Mouse (Mus musculus): ENCODE measurements around the gene Snapc2.

Snapc2 gene

DNA sequence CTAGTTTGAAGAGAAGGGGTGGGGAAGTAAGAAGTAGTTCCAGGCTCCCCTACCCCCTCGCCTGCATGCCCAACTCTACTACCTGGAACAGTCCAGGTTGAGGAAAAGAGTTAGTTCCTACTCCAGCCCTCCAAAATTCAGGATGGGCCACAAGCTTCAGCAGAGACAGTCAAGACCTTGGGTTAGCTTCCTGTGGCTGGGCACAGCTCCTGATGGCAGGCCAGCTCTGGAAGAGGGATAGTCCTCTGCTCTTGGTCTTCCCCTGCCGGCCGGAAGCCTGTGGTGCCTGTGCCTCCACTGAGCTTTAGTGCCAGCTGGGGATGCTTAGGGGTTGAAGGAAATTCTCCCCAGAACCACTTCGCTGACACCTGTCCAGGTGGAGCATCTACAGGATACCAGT, 26.6 kb upstream of the Snapc2 start:
- TF ChIP-seq GATA4 (IDR thresholded peaks at IDR 0.05; ENCODE audit: insufficient replicate concordance, low read length) = no peak

GRCm38 (mm10) chr8:4226739-4227347, 26.0 kb upstream of the Snapc2 start, which contains the start of gene Lrrc8e:
Gene Lrrc8e, plus strand, starts transcription at chr8:4226827.
- no peak for TF ChIP-seq GATA4 (IDR thresholded peaks at IDR 0.05; ENCODE audit: insufficient replicate concordance, low read length)

GRCm38 (mm10) chr8:4227919-4228318, 25.0 kb upstream of the Snapc2 start:
- TF ChIP-seq GATA4 (IDR thresholded peaks at IDR 0.05; ENCODE audit: insufficient replicate concordance, low read length) = no peak

- no peak for TF ChIP-seq GATA4 (IDR thresholded peaks at IDR 0.05; ENCODE audit: insufficient replicate concordance, low read length)
Measured at GRCm38 (mm10) chr8:4229784-4230183, 23.1 kb upstream of the Snapc2 start.

DNA sequence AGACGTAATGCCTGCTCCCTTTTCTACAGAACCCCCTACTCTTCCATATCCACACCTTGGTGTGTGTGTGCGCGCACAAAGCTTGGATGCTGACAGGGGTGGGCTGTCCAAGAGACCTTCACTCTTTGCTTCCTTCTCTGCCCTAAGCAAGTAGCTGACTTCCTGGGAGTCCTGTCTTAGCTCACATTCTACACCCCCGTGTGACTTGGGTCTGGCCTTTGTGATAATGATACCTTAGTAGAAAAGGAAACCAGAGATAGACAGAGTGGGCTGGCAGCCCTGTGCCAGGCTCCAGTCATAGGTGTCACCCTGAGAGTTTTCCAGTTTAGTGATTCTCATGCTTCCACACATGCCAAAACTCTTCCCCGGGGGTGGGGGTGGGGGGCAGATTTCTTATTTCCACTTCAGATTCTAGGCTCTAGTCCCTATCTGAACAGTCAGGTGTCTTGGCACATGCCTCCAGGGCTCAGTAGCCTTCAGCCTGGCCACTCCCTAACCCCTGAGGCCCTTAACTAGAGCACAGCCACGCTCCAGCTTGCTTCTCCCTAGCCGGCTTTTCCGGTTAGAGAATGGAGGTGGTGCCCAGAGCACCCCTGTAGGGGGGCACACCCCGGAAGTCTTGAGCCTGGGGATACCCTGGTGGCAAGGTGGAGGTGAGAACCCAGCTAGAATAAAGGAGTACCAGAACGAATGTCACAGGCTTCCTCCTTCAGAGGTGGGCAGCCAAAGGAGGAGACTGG, 22.1 kb upstream of the Snapc2 start:
- no peak for TF ChIP-seq GATA4 (IDR thresholded peaks at IDR 0.05; ENCODE audit: insufficient replicate concordance, low read length)

GRCm38 (mm10) chr8:4237814-4238433, 15.0 kb upstream of the Snapc2 start:
- no peak for TF ChIP-seq GATA4 (IDR thresholded peaks at IDR 0.05; ENCODE audit: insufficient replicate concordance, low read length)

DNA sequence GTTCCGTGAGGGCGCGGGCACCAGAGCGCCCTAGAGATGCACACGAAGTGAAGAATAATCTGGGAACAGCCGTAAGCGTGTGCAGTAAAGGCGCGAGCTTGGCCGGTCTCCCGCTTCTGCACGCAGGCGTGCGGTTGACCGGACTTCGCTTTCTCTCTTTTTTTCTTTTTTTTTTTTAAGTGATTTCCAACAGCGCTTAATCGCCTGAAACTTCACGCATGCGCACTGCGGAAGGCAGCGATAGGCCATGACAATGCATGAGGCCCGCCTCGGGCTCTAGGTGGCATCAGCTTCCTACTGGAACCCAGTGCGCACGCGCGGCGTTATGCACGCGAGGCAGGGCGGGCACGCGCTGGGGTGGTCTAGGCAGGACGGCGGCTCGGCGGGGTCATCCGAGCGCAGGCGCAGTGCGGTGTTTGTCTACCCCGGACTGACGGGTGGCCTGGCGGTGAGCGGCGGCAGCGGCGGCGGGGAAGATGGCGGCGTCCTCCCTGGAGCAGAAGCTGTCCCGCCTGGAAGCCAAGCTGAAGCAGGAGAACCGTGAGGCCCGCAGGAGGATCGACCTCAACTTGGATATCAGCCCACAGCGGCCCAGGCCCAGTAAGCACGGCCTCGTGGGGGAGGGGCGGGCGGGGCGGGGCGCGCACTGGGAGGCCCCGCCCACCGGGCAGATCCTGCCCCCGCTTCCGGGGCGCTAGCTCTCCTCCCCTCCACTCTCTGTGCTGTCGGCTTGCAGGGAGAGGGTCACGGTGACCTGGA, 14.3 kb upstream of the Snapc2 start, which contains the start of the genes Map2k7 and Gm49320:
Gene Map2k7 (plus strand): TSS at position 307 of the 759 bp plus-strand sequence.
Gene Gm49320 (plus strand): TSS at position 432 of the 759 bp plus-strand sequence.
- TF ChIP-seq GATA4 (IDR thresholded peaks at IDR 0.05; ENCODE audit: insufficient replicate concordance, low read length) = peak; percentile 19; the same call in 1 of the 2 replicates

DNA sequence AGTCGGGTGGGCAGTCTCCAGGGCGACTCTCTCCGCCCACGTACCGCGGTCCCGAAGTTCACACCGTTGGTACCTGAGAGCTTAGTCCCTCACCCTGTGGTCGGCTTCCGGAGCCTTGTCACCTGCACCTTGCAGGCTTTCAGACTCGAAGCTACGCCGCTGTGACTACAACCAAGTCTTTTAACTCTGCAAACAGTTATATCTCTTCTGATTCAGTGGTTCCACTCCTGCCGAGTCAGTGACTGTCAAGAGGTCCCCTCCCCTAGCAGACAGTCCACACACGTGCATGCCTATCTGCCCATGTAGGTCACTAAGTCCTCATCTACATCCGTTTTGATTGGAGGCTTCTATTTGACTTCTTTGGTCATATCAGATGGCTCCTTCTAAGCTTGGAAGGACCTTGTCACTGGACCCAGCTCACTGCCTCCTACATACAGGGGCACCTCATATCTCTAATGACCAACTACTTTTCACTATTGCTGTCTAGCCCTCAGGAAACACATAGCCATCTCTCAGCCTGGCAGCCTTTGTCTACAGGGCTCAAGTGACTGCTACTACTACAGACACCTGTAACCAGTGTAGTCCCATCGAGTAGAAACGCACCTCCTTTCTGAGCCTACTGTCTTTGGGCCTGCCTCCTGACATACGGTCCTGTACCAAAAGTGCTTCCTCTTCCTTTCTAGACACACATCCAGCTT, 13.5 kb upstream of the Snapc2 start:
- TF ChIP-seq GATA4 (IDR thresholded peaks at IDR 0.05; ENCODE audit: insufficient replicate concordance, low read length) = no peak

GRCm38 (mm10) chr8:4245061-4245460, 7.8 kb upstream of the Snapc2 start:
- no peak for TF ChIP-seq GATA4 (IDR thresholded peaks at IDR 0.05; ENCODE audit: insufficient replicate concordance, low read length)

DNA sequence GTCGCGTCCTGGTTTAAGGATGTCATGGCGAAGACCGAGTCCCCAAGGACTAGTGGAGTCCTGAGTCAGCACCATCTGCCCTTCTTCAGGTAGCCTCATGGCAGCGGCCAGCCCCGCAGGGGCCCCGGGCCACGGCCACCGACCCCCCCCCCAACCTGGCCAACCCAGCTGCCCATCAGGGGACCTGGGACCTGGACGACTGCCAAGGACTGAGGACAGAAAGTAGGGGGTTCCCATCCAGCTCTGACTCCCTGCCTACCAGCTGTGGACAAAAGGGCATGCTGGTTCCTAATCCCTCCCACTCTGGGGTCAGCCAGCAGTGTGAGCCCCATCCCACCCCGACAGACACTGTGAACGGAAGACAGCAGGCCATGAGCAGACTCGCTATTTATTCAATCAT, 7.1 kb upstream of the Snapc2 start:
- TF ChIP-seq GATA4 (IDR thresholded peaks at IDR 0.05; ENCODE audit: insufficient replicate concordance, low read length) = no peak

- TF ChIP-seq GATA4 (IDR thresholded peaks at IDR 0.05; ENCODE audit: insufficient replicate concordance, low read length) = no peak
Measured at GRCm38 (mm10) chr8:4247241-4247640, 5.6 kb upstream of the Snapc2 start.

GRCm38 (mm10) chr8:4247951-4248540, 4.8 kb upstream of the Snapc2 start, which contains the start of gene Tgfbr3l:
Gene Tgfbr3l, plus strand, starts transcription at chr8:4248214.
- no peak for TF ChIP-seq GATA4 (IDR thresholded peaks at IDR 0.05; ENCODE audit: insufficient replicate concordance, low read length)

DNA sequence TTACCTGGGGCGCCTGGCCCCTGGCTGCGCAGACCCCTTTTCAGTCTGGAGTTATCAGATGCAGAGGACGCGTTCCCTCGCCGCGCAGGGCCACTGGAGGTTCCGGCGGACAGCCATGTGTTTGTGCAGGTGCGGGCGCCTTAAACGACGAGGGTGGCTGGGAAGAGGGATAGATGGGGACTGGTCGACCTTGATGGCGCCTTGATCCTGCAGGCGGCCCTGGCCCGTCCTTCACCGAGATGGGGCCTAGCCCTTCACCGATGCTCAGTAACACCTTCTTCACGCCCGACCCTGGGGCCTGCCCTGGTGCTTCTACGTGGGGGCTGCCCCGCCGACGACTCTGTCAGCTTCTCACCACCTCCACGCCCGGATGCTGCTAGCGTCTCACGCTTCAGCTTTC, 3.7 kb upstream of the Snapc2 start:
- no peak for TF ChIP-seq GATA4 (IDR thresholded peaks at IDR 0.05; ENCODE audit: insufficient replicate concordance, low read length)

- TF ChIP-seq GATA4 (IDR thresholded peaks at IDR 0.05; ENCODE audit: insufficient replicate concordance, low read length) = no peak
Measured at GRCm38 (mm10) chr8:4250306-4250970, 2.4 kb upstream of the Snapc2 start.
